Mouse (Mus musculus): ENCODE results near the gene Tle2. TPM values are rescaled to one million over a fixed set of nuclear protein-coding genes. Genes with fewer than 3 reads are reported as not detected.
A peak's percentile ranks its signal among the peaks of the same experiment; 100 is the strongest.

Tle2 gene
- polyA plus RNA-seq, 1 experiment: 11.3 TPM

GRCm38 (mm10) chr10:81570831-81571500, 3.4 kb upstream of the Tle2 start:
- under 1% methylated on average over 34 of the region's 34 CpGs for WGBS
- DNase-seq (ENCODE audit: low read depth, low spot score): peak; percentile 63

GRCm38 (mm10) chr10:81571501-81571876, 2.9 kb upstream of the Tle2 start:
- 1% methylated on average over 18 of the region's 18 CpGs for WGBS
- DNase-seq (ENCODE audit: low read depth, low spot score): peak; percentile 84

GRCm38 (mm10) chr10:81572133-81572671, 2.2 kb upstream of the Tle2 start:
- DNase-seq (ENCODE audit: low read depth, low spot score): no peak
- 12% methylated on average over 9 of the region's 9 CpGs for WGBS

- WGBS: 29% methylated on average over 9 of the region's 9 CpGs
- DNase-seq (ENCODE audit: low read depth, low spot score): no peak
Measured at GRCm38 (mm10) chr10:81572975-81573374, 1.4 kb upstream of the Tle2 start.

GRCm38 (mm10) chr10:81575208-81575631, 859 bp downstream of the Tle2 start:
- 2% methylated on average over 29 of the region's 30 CpGs for WGBS
- DNase-seq (ENCODE audit: low read depth, low spot score): no peak

GRCm38 (mm10) chr10:81575695-81576094, 1.3 kb downstream of the Tle2 start:
- WGBS: 15% methylated on average over 6 of the region's 6 CpGs
- no peak for DNase-seq (ENCODE audit: low read depth, low spot score)

GRCm38 (mm10) chr10:81579967-81580366, 5.6 kb downstream of the Tle2 start:
- no peak for DNase-seq (ENCODE audit: low read depth, low spot score)
- WGBS: 64% methylated on average over 4 of the region's 4 CpGs

- 70% methylated on average over 25 of the region's 25 CpGs for WGBS
- no peak for DNase-seq (ENCODE audit: low read depth, low spot score)
Measured at GRCm38 (mm10) chr10:81580441-81581070, 6.2 kb downstream of the Tle2 start.

GRCm38 (mm10) chr10:81583347-81583746, 9.0 kb downstream of the Tle2 start:
- DNase-seq (ENCODE audit: low read depth, low spot score): no peak
- WGBS: 73% methylated on average over 6 of the region's 6 CpGs

GRCm38 (mm10) chr10:81588739-81589138, 14.4 kb downstream of the Tle2 start:
- DNase-seq (ENCODE audit: low read depth, low spot score): no peak
- 87% methylated on average over 7 of the region's 7 CpGs for WGBS

- no peak for DNase-seq (ENCODE audit: low read depth, low spot score)
- 48% methylated on average over 9 of the region's 9 CpGs for WGBS
Measured at GRCm38 (mm10) chr10:81591846-81592245, 17.5 kb downstream of the Tle2 start.

GRCm38 (mm10) chr10:81592631-81593030, 18.3 kb downstream of the Tle2 start:
- no peak for DNase-seq (ENCODE audit: low read depth, low spot score)
- 77% methylated on average over 7 of the region's 7 CpGs for WGBS

- no peak for DNase-seq (ENCODE audit: low read depth, low spot score)
- 71% methylated on average over 4 of the region's 4 CpGs for WGBS
Measured at GRCm38 (mm10) chr10:81593223-81593622, 18.9 kb downstream of the Tle2 start.

- 74% methylated on average over 18 of the region's 18 CpGs for WGBS
Measured at GRCm38 (mm10) chr10:81593935-81594334, 19.6 kb downstream of the Tle2 start.

GRCm38 (mm10) chr10:81595599-81595998, 21.2 kb downstream of the Tle2 start:
- WGBS: 62% methylated on average over 5 of the region's 5 CpGs
- no peak for DNase-seq (ENCODE audit: low read depth, low spot score)

More at GRCm38 (mm10) chr10:81593935-81594334, 19.6 kb downstream of the Tle2 start:
- no peak for DNase-seq (ENCODE audit: low read depth, low spot score)

- WGBS: 44% methylated on average over 10 of the region's 10 CpGs
- no peak for DNase-seq (ENCODE audit: low read depth, low spot score)
Measured at GRCm38 (mm10) chr10:81596611-81597010, 22.2 kb downstream of the Tle2 start.

GRCm38 (mm10) chr10:81597137-81597950, 23.0 kb downstream of the Tle2 start:
- 9% methylated on average over 11 of the region's 12 CpGs for WGBS
- DNase-seq (ENCODE audit: low read depth, low spot score): no peak

GRCm38 (mm10) chr10:81598342-81598741, 24.0 kb downstream of the Tle2 start:
- WGBS: 64% methylated on average over 3 of the region's 3 CpGs
- DNase-seq (ENCODE audit: low read depth, low spot score): no peak

GRCm38 (mm10) chr10:81598871-81599270, 24.5 kb downstream of the Tle2 start:
- WGBS: 24% methylated on average over 6 of the region's 6 CpGs
- no peak for DNase-seq (ENCODE audit: low read depth, low spot score)

- DNase-seq (ENCODE audit: low read depth, low spot score): no peak
- WGBS: 81% methylated on average over 5 of the region's 5 CpGs
Measured at GRCm38 (mm10) chr10:81599630-81600029, 25.3 kb downstream of the Tle2 start.
